Comparison of ENCODE assay signal across 11 mouse cellular contexts in genomic region chr1:128360601-128361000, GRCm38 (mm10). TPM values are rescaled to one million over a fixed set of nuclear protein-coding genes. Genes with fewer than 3 reads are reported as not detected.
A peak's percentile ranks its signal among the peaks of the same experiment; 100 is the strongest.
DNase-seq lines count a peak whose midpoint lies in the region; ATAC-seq and TF ChIP-seq lines count a peak whose summit lies in the region.
"Had no signal": no experiment of that assay in that cellular context is flagged by ENCODE, and none has a peak within 500 bp of the region (broad histone marks: within the 10 kb centered on the region; RNA-seq: fewer than 3 reads in every experiment).

No protein-coding gene starts in this region.

- ATAC-seq in intestine, postnatal 0 days = no peak
- ATAC-seq in intestine, embryonic 15.5 days = no peak
- ATAC-seq in liver, postnatal 0 days = no peak
- ATAC-seq in midbrain, embryonic 16.5 days = no peak

- H3K4me3 ChIP-seq in intestine, postnatal 0 days (ENCODE audit: low read depth, low read length) = no peak overlapping the region
- H3K4me3 ChIP-seq in intestine, embryonic 15.5 days (replicated peaks) = no peak overlapping the region
- no peak overlapping the region for H3K4me3 ChIP-seq in liver, postnatal 0 days (ENCODE audit: low read depth, low read length)
- H3K4me3 ChIP-seq in midbrain, embryonic 16.5 days (ENCODE audit: low read depth, low read length) = no peak overlapping the region

- no peaks in the 10 kb centered on the region for H3K9me3 ChIP-seq in intestine, postnatal 0 days (ENCODE audit: control insufficient read depth)
- no peaks in the 10 kb centered on the region for H3K9me3 ChIP-seq in intestine, embryonic 15.5 days
- H3K9me3 ChIP-seq in liver, postnatal 0 days (ENCODE audit: low read length) = no peaks in the 10 kb centered on the region
- H3K9me3 ChIP-seq in midbrain, embryonic 16.5 days (replicated peaks; ENCODE audit: control insufficient read depth, low read length, poor library complexity, severe bottlenecking) = no peaks in the 10 kb centered on the region
- H3K9me3 ChIP-seq: G1E; neural tube, embryonic 12.5 days had no signal

- TF ChIP-seq CTCF in intestine, postnatal 0 days (IDR thresholded peaks at IDR 0.05; ENCODE audit: low read depth) = no peak
- no peak for TF ChIP-seq CTCF in liver, postnatal 0 days (IDR thresholded peaks at IDR 0.05; ENCODE audit: low read depth)

- H3K36me3 ChIP-seq in intestine, postnatal 0 days (ENCODE audit: control insufficient read depth, insufficient read depth) = peaks cover 24% of the 10 kb centered on the region
- H3K36me3 ChIP-seq in intestine, embryonic 15.5 days = peaks cover 13% of the 10 kb centered on the region
- H3K36me3 ChIP-seq in liver, postnatal 0 days (replicated peaks; ENCODE audit: insufficient read depth, low read length) = peaks cover 43% of the 10 kb centered on the region
- H3K36me3 ChIP-seq in midbrain, embryonic 16.5 days (ENCODE audit: control insufficient read depth, insufficient read depth, low read length) = peaks cover 16% of the 10 kb centered on the region

- H3K27ac ChIP-seq in intestine, postnatal 0 days (ENCODE audit: low read depth, low read length) = no peak overlapping the region
- no peak overlapping the region for H3K27ac ChIP-seq in intestine, embryonic 15.5 days
- peak overlapping the region; percentile 69; the same call in 1 of the 2 replicates for H3K27ac ChIP-seq in liver, postnatal 0 days (ENCODE audit: low read depth)
- no peak overlapping the region for H3K27ac ChIP-seq in midbrain, embryonic 16.5 days (ENCODE audit: low read length)
- H3K27ac ChIP-seq: neural tube, embryonic 12.5 days had no signal

- 75% methylated on average over 2 of the region's 2 CpGs for WGBS in intestine, postnatal 0 days
- 64% methylated on average over 2 of the region's 2 CpGs for WGBS in intestine, embryonic 15.5 days
- 59% methylated on average over 2 of the region's 2 CpGs for WGBS in liver, postnatal 0 days (ENCODE audit: insufficient replicate concordance)
- 79% methylated on average over 2 of the region's 2 CpGs for WGBS in midbrain, embryonic 16.5 days

- H3K9ac ChIP-seq in intestine, postnatal 0 days (ENCODE audit: low read depth, low read length) = no peak overlapping the region
- H3K9ac ChIP-seq in intestine, embryonic 15.5 days = no peak overlapping the region
- H3K9ac ChIP-seq in liver, postnatal 0 days (replicated peaks) = no peak overlapping the region
- no peak overlapping the region for H3K9ac ChIP-seq in midbrain, embryonic 16.5 days (ENCODE audit: low read depth, low read length)
- H3K9ac ChIP-seq: neural tube, embryonic 12.5 days had no signal

- no peaks in the 10 kb centered on the region for H3K27me3 ChIP-seq in intestine, postnatal 0 days (replicated peaks; ENCODE audit: control insufficient read depth, insufficient read depth, low read length)
- H3K27me3 ChIP-seq in intestine, embryonic 15.5 days (replicated peaks) = no peaks in the 10 kb centered on the region
- H3K27me3 ChIP-seq in liver, postnatal 0 days (ENCODE audit: insufficient read depth, low read length) = no peaks in the 10 kb centered on the region
- no peaks in the 10 kb centered on the region for H3K27me3 ChIP-seq in midbrain, embryonic 16.5 days (ENCODE audit: control insufficient read depth, insufficient read depth, low read depth, low read length)
- H3K27me3 ChIP-seq: neural tube, embryonic 12.5 days had no signal

- H3K4me2 ChIP-seq in intestine, postnatal 0 days (replicated peaks; ENCODE audit: low read depth) = 0 out of 2 replicates have a peak overlapping the region, but pooled peaks have one; percentile 82
- H3K4me2 ChIP-seq in intestine, embryonic 15.5 days (replicated peaks) = no peak overlapping the region
- H3K4me2 ChIP-seq in liver, postnatal 0 days (ENCODE audit: low read depth, low read length) = no peak overlapping the region
- no peak overlapping the region for H3K4me2 ChIP-seq in midbrain, embryonic 16.5 days (ENCODE audit: low read length)

- H3K4me1 ChIP-seq in intestine, postnatal 0 days (replicated peaks; ENCODE audit: control insufficient read depth, insufficient read depth, low read length) = no peaks in the 10 kb centered on the region; the same call in 1 of the 2 replicates
- H3K4me1 ChIP-seq in intestine, embryonic 15.5 days (replicated peaks) = peaks cover 19% of the 10 kb centered on the region; the same call in 1 of the 2 replicates
- peaks cover 29% of the 10 kb centered on the region for H3K4me1 ChIP-seq in liver, postnatal 0 days (ENCODE audit: insufficient read depth)
- H3K4me1 ChIP-seq in midbrain, embryonic 16.5 days (ENCODE audit: control insufficient read depth, insufficient read depth, low read length) = peaks cover 8% of the 10 kb centered on the region

- TF ChIP-seq EP300 in liver, postnatal 0 days (IDR thresholded peaks at IDR 0.05; ENCODE audit: low read depth) = no peak

- DNase-seq in cerebellum, adult 11-12 months = peak; percentile 70
- peak; percentile 44 to 51 for DNase-seq in layer of hippocampus, adult 18-20 months (ENCODE audit: low spot score in 2 of 2)
- DNase-seq in liver, postnatal 0 days = no peak
- no peak for DNase-seq in adrenal gland, adult (ENCODE audit: inconsistent age in 2 of 2, low spot score in 1 of 2)
- no peak for DNase-seq in lung, adult 18-20 months
- DNase-seq: adrenal gland, adult 2 months had no signal

RNA-seq across cellular contexts. Expression of gene Mcm6, which starts 1.1 kb away (rescaled TPM):
- polyA plus RNA-seq in intestine, postnatal 0 days (2015; fragmentation: Nextera tagmentation; extraction: Ambion mirVana) = 56.7 and 59.6 TPM in 2 replicates
- 243 and 257 TPM in 2 replicates for polyA plus RNA-seq in intestine, embryonic 15.5 days (2015; fragmentation: Nextera tagmentation; extraction: Ambion mirVana)
- total RNA-seq in layer of hippocampus, adult 18-20 months (2021) = 10 to 100 TPM; 13.1 to 13.6 TPM
- polyA plus RNA-seq in liver, postnatal 0 days (2015; fragmentation: Nextera tagmentation; extraction: Ambion mirVana) = 72.3 and 89.1 TPM in 2 replicates
- 44.9 and 50.4 TPM in 2 replicates for polyA plus RNA-seq in midbrain, embryonic 16.5 days (2015; fragmentation: Nextera tagmentation; extraction: Ambion mirVana)

RNA-seq across cellular contexts. Expression of gene Lct, which starts 32.5 kb away (rescaled TPM):
- polyA plus RNA-seq in intestine, postnatal 0 days (2015; fragmentation: Nextera tagmentation; extraction: Ambion mirVana) = 119 and 136 TPM in 2 replicates
- 19.6 and 25.1 TPM in 2 replicates for polyA plus RNA-seq in intestine, embryonic 15.5 days (2015; fragmentation: Nextera tagmentation; extraction: Ambion mirVana)
- total RNA-seq in layer of hippocampus, adult 18-20 months (2021) = 10 to 100 TPM; 53.8 to 69.6 TPM
- polyA plus RNA-seq in liver, postnatal 0 days (2015; fragmentation: Nextera tagmentation; extraction: Ambion mirVana) = 0.07 TPM in 1 of 2 replicates, not detected in the other
- 0.05 and 0.50 TPM in 2 replicates for polyA plus RNA-seq in midbrain, embryonic 16.5 days (2015; fragmentation: Nextera tagmentation; extraction: Ambion mirVana)
- polyA plus RNA-seq: G1E had no signal

RNA-seq across cellular contexts. Expression of gene Dars, which starts 56.6 kb away (rescaled TPM):
- polyA plus RNA-seq in intestine, postnatal 0 days (2015; fragmentation: Nextera tagmentation; extraction: Ambion mirVana) = 68.0 and 69.0 TPM in 2 replicates
- polyA plus RNA-seq in intestine, embryonic 15.5 days (2015; fragmentation: Nextera tagmentation; extraction: Ambion mirVana) = 169 and 200 TPM in 2 replicates
- total RNA-seq in layer of hippocampus, adult 18-20 months (2021) = 10 to 100 TPM; 66.5 to 68.7 TPM
- 73.4 and 75.2 TPM in 2 replicates for polyA plus RNA-seq in liver, postnatal 0 days (2015; fragmentation: Nextera tagmentation; extraction: Ambion mirVana)
- 123 and 124 TPM in 2 replicates for polyA plus RNA-seq in midbrain, embryonic 16.5 days (2015; fragmentation: Nextera tagmentation; extraction: Ambion mirVana)

Comparison
In these comparisons a context has a peak if more than half of its experiments do, and no peak if none do; other contexts are left out.
1. DNase-seq: peak in cerebellum, adult 11-12 months (single experiment) and layer of hippocampus, adult 18-20 months (2 of 2); none in liver, postnatal 0 days (single experiment), adrenal gland, adult (0 of 2) and lung, adult 18-20 months (0 of 2).
2. RNA of gene Lct, which starts 32.5 kb away (polyA plus RNA-seq): 119 to 136 TPM in intestine, postnatal 0 days and 19.6 to 25.1 TPM in intestine, embryonic 15.5 days; 0.07 TPM in liver, postnatal 0 days and 0.05 to 0.50 TPM in midbrain, embryonic 16.5 days; every median in the first group is over 10 times any median in the second.